Mouse (Mus musculus) liver, adult (tissue): ENCODE results near the gene Hoxc6.

Experiments
- GATA4 ChIP-seq: IDR thresholded peaks from 2 replicates; pipeline ENCODE4 v1.6.1; 2014; ENCODE audit warnings: mild to moderate bottlenecking, low read length; ENCODE audit not compliant: insufficient replicate concordance

Hoxc6 gene

DNA sequence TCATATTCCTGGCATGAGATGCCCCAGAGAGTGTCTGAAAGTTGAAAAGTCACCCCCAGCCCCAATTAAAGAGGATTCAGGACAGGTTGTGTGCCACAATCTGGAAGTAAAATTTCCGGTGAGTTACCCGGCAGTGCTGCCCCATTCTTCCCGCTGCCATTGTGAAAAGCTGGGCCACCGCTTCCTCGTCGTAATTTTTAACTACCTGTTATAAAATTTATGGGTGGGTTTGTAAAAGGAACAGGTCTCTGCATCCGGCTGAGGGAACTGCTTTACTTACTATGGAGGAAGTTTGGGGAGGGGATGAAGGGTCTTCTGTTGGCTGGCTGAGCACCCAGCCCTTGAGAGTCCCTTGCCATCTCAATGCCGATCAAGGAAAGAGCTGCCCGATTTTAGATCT lies 1.5 kb upstream of the Hoxc6 start:
- TF ChIP-seq GATA4: no peak

DNA sequence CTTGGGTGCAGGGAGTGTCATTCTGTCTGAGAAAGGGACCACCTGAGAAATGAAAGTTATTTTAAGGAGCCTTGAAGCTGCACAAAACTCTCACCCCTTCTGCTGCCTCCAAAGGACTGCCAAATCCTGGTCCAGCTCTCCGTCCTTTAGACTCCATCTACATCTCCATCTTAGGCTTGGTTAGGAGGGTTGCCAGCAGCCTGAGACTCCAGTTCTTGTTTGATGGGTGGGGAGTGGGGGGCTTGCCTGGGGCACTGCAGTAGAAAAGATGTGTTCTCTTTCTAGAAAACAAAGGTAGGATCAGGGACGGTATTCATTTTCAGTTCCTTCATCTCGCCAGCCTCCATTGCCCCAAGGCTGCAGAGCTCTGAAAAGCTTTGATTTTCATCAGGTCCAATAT lies 626 bp upstream of the Hoxc6 start:
- no peak for TF ChIP-seq GATA4

DNA sequence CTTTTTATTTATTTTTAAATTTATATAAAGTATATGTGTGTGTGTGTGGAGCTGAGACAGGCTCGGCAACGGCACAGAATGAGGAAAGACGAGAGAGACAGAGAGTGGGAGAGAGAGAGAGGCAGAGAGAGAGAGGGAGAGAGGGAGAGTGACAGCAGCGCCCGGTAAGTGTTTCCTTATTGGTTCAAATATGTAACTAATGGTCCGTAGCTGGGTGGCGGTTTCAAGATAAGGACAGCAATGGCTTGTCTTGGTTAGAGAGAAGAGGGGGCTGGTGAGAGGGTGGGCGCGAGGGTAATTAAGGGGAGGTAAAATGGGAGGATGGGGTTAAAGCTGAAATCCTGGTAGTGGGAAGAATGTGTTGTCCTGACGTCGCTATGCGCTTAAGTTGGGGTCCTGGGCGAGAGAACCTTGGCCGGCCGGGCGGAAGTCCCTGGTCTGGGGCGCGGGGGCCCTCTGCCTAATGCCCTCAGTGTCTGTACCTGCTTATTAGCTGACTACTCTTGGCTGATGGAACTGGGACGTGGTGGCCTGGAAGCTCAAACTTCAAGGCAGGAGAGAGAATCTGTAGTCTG lies 638 bp downstream of the Hoxc6 start:
- no peak for TF ChIP-seq GATA4

DNA sequence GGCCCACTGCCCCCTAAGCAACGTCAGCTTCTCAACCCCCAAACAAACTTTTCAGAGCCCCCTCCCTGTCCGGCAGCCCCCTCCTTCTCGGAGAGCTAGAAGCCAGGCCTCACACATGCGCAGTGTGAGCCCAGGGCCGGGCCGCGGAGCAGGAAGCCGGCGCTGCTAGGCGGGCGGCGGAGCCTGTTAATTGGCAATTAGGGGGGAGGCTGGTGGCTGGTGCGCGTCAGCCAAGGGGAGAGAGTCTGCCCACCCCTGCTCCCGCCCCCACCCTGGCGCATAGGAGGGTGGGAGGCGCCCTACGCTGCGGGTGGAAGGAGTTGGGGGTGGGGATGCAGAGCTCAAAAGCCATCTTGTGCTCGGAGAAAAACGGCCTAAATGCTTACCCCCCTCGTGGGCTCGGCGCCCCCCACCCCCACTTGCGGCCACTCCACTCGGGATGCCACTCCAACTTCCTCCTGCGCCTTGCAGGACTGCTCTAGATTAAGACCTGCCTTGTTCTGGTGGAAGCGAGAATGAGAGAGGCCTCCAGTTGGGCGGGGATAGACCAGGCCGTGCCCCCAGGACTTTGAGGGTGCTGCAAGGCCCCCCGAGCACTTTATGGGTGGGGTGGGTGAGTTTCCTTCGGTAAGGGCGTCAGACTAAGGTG lies 1.2 kb downstream of the Hoxc6 start:
- TF ChIP-seq GATA4: no peak

DNA sequence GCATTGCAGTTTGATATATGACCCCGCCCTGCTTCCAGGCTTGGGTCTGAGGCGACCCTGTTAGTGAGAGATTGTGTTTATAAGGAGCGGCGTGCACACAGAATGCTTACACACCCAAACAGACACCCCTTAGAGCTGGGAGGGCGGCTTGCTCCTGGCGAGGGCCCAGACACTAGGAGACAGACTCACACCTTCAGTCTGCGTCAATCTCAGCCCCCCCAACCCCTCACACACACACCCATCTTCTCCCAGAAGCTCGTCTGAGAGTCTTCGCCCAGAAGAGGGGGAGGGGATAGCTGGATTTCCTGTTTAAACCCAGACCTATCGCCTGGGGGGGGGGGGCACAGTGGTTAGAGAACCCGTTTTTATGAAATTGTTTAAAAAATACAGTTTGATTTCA lies 1.9 kb downstream of the Hoxc6 start:
- TF ChIP-seq GATA4: no peak

DNA sequence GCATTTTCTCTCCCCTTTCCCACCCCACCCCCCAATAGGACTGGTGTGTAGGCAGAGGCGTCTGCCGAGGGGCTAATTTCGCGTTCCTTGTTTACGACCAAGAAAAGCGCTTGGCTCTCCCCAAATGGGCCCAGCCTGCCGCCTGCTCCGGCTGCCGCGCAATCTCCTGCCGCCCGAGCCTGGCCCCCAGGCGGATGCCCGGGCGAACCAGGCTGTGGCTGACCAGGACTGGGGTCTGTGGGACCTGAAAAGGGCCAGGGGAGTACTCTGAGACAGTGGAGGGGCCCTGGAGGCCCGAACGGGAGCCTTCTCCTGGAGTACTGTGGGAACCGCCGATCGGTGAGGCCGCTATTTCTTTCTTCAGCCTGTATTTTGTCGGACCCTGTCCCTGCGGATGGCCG lies 2.4 kb downstream of the Hoxc6 start:
- TF ChIP-seq GATA4: no peak

DNA sequence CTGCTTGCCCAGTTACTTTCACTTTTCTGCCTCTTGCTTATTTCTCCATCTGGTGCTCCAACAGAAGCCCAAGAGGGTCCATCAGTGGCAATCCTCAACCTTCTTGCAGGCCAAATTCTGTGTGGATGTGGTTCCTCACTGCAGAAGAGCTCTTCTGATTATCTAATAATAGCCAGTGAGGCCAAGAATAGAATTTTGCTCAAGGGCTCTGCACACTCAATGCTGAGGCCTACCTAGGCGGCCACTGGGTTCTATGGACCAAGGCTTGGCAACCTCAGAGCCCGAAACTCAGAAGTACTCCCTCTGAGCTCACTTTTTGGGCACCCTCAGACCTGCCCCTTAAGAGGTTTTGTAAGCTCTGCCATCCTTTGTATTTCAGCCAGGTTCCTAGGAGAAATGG lies 3.3 kb downstream of the Hoxc6 start:
- TF ChIP-seq GATA4: no peak

DNA sequence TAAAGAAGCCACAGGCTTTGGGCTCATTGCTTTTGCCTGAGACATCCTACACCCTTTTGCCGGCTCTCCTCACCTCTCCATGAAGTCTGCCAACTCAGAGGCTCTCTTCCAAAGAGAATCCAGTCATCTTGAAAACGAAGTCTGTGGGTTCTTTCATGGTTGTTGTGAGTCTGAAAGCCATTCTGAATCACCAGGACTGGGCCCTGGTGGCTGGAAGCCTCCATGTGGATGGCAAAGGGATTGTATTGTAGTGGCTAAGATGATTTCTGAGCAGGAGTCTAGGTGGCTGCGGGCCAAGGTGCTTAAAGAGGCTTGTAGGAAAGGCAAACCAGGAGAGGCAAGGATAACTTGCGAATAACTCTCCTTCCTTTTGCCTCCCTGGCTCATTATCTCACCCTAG lies 4.1 kb downstream of the Hoxc6 start:
- no peak for TF ChIP-seq GATA4

DNA sequence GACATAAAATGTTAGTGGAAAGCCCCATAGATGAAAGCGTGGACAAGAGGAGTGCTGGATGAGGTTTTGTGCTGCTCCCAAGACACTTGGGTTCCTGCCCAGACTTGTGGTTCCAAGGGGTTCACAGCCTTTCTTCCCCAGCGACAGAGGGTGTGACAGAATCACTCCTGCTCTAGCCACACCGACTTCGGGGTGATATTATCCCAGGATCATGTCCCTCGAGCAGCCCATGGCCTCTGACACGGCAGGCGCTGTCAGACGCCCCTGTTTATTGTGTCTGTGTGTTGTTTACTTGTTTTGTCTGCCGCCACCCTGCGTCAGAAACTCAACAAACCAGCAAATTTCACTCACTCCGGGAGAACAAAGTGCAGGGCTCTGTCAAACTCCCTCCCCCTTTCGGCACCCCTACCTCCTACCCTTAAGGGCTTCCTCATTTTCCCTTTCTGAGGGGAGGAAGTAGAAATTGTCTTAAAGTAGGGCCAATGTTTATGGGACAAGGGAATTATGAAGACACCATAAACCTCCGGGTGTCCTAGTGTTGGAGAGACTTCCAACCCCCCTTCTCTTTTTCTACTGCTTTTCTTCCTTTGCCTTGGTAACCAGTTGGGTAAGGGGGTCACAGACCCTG lies 4.9 kb downstream of the Hoxc6 start:
- TF ChIP-seq GATA4: no peak

DNA sequence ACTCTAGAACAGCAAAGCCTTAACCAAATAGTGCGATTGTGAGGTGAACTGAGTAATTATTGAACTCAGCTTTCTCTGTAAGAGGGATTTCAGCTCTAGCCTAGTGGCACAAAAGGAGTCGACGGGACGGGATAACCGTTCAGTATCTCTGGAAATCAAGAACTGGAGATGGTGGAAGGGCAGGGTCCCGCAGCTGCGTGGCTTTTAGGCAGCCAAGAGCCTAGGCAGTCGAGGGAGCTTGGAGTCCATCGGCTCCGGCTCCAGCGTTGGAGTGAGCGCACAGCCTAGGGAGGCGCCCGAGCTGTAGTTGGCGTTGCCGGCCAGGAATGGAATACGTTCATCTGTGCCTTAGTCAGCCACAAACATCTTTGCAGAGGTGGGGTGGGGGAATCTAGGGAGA lies 7.3 kb downstream of the Hoxc6 start:
- TF ChIP-seq GATA4: no peak

DNA sequence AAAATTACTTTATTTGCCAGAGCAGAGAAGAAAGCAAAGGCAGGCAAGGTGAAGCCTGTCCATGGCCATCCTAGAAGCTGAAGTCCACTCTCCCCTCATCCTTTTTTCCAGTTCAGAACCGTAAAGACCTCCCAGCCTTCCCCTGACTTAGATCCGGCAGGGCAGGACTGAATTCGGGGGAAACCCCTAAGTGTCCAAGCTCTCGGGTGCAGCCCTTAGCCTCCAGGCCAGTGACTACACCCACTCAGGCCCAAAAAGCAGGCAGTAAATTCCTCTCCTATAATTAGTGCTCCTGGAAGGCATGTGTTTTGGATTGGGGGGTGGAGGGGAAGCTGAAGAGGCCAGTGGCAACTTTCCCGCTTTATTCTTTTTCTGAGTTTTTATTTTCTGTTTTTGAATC lies 7.7 kb downstream of the Hoxc6 start:
- TF ChIP-seq GATA4: no peak

DNA sequence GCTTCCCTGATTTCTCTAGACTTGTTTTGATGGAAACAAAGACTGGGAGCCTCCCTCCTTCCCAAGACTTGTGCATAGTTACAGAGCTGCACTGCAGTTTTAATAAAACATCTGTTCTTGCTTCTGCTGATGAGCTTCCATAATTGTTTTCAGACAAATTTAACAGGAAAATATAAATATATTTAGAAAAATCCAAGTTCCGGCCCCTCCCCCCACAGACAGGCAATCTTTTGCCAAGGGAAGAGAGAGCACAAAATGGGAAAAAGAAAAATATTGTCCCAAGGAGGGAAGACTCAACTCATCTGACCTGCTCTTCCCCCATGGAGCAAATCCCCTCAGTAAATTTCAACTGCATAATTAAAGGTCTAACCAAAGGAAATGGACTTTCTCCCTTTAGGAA lies 8.3 kb downstream of the Hoxc6 start:
- no peak for TF ChIP-seq GATA4

DNA sequence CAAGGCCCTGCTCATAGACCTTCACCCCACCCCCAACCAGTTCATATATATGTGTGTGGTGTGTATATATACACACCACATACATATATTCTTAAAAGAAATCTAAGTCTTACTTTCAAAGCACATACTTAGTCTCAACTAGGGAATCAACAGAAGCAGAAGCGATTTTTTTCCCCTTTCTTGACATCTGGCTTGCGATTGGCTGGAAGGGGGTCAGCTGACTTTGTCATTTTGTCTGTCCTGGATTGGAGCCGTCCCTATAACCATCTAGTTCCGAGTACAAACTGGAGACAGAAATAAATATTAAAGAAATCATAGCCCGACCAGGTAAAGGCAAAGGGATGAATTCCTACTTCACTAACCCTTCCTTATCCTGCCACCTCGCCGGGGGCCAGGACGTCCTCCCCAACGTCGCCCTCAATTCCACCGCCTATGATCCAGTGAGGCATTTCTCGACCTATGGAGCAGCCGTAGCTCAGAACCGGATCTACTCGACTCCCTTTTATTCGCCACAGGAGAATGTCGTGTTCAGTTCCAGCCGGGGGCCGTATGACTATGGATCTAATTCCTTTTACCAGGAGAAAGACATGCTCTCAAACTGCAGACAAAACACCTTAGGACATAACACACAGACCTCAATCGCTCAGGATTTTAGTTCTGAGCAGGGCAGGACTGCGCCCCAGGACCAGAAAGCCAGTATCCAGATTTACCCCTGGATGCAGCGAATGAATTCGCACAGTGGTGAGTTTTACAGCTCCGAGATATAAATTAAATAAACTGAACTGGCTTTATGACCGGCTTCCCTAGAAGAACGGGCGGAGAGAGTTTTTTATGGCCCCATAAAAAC lies 11.4 kb downstream of the Hoxc6 start:
- TF ChIP-seq GATA4: no peak

DNA sequence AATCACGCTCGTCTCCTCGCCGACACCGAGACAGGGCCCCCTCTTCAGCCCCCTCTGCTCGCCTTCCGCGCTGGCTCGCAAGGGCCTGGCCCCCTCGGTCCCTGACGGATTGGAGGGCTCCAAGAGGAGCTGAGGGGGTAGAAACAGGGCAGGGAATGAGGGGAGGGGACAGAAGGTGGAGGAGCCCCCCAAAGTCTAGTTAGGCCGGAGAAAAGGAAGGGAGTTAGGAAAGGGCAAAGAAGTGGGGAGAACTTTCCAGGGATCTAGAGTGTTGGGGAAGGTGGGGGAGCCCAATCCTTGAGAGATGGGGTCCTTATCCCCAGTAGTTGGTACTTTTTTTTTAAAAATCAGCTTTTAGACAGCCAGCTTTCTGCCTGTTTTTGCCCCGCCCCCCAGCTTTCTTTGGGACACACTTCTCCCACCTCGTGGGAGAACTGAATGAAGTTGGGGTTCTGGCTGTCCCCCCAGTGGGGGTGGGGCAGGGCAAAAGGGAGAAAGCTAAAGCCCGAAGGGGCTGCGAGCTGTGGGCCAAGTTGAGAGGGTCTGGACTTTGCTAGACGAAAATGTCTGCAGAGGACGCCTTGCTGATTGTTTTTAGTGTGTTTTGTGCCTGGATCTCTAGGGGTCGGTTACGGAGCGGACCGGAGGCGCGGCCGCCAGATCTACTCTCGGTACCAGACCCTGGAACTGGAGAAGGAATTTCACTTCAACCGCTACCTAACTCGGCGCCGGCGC lies 12.2 kb downstream of the Hoxc6 start:
- no peak for TF ChIP-seq GATA4

DNA sequence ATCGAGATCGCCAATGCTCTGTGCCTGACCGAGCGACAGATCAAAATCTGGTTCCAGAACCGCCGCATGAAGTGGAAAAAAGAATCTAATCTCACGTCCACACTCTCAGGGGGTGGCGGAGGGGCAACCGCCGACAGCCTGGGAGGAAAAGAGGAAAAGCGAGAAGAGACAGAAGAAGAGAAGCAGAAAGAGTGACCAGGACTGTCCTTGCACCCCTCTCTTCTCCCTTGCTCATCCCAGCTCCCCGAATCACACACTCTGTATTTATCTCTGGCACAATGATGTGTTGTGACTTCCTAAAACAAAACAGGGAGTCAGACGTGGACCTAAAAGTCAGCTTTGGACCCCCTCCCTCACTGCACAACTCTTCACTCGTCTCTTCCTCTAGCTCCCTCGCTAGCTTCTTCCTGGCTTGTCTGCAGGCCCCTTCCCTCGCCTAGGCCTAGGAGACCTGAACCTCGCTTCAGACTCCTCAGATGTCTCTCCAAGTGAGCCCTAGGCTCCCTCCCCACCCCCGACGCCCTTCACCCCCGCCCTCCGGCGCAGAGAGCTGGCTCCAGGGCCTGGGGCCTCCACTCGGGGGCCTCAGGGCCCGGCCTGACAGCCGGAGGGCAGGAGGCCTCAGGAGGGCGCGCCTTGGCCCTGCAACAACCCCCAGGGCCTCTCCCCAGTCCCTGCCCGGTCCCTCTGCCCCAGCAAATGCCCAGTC lies 12.9 kb downstream of the Hoxc6 start:
- no peak for TF ChIP-seq GATA4
